Mouse (Mus musculus): ENCODE measurements at regions not wholly inside any gene's neighbourhood (a gene's known extent, or its start where the extent isn't known, plus 50 kb on each side); places are given as distances from the start of the nearest gene placed in this dataset.

DNA sequence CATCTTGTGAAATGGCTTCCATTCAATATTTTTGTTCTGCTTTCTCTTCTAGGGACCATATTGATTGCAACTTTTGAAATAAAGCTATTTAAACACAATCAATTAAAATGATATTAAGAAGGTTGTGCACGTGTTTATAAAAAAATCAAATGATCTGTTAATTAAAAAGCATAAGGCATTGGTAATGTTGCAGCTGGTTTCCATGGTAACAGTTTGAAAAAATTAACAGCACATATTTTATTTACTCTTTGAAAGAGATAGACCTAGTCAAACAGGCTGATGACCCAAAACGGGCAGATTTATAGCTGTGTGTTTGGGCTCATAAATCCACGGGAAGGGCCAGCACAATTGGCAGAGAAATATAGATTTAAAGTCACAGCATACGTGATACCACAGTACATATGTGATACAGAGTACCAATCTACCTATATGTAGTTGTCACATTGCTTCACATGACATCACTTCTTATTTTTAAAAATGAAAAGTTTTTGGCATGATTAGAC is 260.6 kb upstream of the Nrip1 start:
- no peak overlapping the region for H3K4me3 ChIP-seq (replicated peaks)
- no peaks in the 10 kb centered on the region for H3K9me3 ChIP-seq (replicated peaks)
- no peak overlapping the region for H3K9ac ChIP-seq
- H3K36me3 ChIP-seq = no peaks in the 10 kb centered on the region
- no peak for ATAC-seq (ENCODE audit: insufficient number of reproducible peaks, low FRiP score, low TSS enrichment, low read depth)
- H3K4me1 ChIP-seq = no peaks in the 10 kb centered on the region
- H3K27me3 ChIP-seq = no peaks in the 10 kb centered on the region
- no peak overlapping the region for H3K27ac ChIP-seq (replicated peaks)
- H3K4me2 ChIP-seq (replicated peaks) = no peak overlapping the region
- WGBS = 87% methylated on average over 4 of the region's 4 CpGs

DNA sequence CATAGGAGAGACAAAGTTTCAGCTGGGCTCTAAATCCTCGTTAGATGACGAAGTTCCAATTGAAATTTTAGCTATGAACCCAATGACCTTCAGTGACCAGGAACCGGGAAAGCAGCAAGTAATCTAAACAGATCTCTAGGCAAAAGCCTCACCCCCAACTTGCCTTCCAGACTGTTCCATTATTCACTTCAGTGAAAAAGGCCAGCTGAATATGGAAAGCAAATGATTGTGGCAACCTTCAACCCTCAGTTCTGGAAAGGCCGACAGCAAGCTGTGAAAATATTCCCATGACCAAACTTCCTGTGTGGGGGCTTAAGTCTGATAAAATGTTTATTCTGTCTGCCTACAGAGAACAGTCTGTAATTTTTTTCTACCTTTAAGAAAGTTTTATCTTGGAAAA is 252.5 kb upstream of the Nrip1 start:
- Histone ChIP-seq H3K4me2 (replicated peaks) (no peak overlapping the region), H3K27ac (replicated peaks) (no peak overlapping the region), H3K27me3 (no peaks in the 10 kb centered on the region), H3K36me3 (no peaks in the 10 kb centered on the region), H3K9ac (no peak overlapping the region), H3K4me1 (0 out of 2 replicates have a peak, but pooled peaks cover 7% of the 10 kb centered on the region), H3K4me3 (replicated peaks) (no peak overlapping the region), H3K9me3 (replicated peaks) (no peaks in the 10 kb centered on the region)
- WGBS = 42% methylated on average over 4 of the region's 4 CpGs
- no peak for ATAC-seq (ENCODE audit: insufficient number of reproducible peaks, low FRiP score, low TSS enrichment, low read depth)

DNA sequence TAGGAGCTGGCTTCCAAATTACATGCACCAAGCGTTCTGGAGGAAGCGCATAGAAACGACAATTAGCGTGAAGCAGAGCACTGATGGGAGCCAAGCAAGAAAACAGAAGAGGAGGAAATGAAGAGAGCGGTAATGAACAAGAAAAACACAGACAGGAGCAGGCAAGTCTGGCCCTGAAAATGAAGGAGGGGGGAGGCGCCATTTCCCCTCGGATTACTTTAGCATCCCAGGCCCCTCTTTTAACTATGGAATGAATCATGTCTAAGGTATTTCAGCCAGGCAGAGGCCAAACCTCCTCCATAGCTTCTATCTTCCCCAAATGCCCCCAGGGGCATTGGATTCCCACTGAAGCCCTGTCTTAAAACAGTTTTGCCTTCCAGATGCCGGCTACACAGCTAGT is 248.1 kb upstream of the Nrip1 start:
- peak; percentile 57 for ATAC-seq (ENCODE audit: insufficient number of reproducible peaks, low FRiP score, low TSS enrichment, low read depth)
- H3K4me2 ChIP-seq (replicated peaks) = peak overlapping the region; percentile 27
- 6% methylated on average over 8 of the region's 8 CpGs for WGBS

DNA sequence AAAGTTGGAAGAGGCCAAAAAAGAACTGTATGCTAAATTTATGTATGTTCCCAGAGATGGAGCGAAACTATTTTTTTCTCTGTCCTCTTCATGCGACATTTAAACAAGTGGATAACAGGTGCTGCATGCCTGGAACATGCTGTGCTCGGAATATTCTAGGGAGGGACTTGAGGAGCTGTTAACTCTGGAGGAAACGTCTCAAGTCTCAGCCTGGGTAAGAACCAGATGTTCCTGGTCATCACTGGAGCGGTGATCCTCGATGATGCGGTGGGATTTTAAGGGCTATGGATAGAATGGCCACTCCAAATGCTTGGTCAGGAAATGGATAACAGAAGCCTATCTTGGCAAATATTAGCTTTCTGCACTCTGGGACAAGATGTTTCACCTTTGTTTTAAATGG is 244.7 kb upstream of the Nrip1 start:
- H3K27me3 ChIP-seq = no peaks in the 10 kb centered on the region
- H3K36me3 ChIP-seq = no peaks in the 10 kb centered on the region
- H3K9me3 ChIP-seq (replicated peaks) = no peaks in the 10 kb centered on the region
- no peak for ATAC-seq (ENCODE audit: insufficient number of reproducible peaks, low FRiP score, low TSS enrichment, low read depth)
- no peak overlapping the region for H3K4me2 ChIP-seq (replicated peaks)
- H3K4me1 ChIP-seq = 0 out of 2 replicates have a peak, but pooled peaks cover 9% of the 10 kb centered on the region
- H3K27ac ChIP-seq (replicated peaks) = no peak overlapping the region
- no peak overlapping the region for H3K4me3 ChIP-seq (replicated peaks)
- H3K9ac ChIP-seq = no peak overlapping the region
- WGBS = 73% methylated on average over 7 of the region's 7 CpGs

More for the DNA sequence above, 248.1 kb upstream of the Nrip1 start:
- Histone ChIP-seq H3K9me3 (replicated peaks) (no peaks in the 10 kb centered on the region), H3K27ac (replicated peaks) (0 out of 2 replicates have a peak overlapping the region, but pooled peaks have one; percentile 44), H3K36me3 (no peaks in the 10 kb centered on the region), H3K9ac (no peak overlapping the region), H3K4me3 (replicated peaks) (no peak overlapping the region), H3K27me3 (no peaks in the 10 kb centered on the region), H3K4me1 (0 out of 2 replicates have a peak, but pooled peaks cover 9% of the 10 kb centered on the region)

DNA sequence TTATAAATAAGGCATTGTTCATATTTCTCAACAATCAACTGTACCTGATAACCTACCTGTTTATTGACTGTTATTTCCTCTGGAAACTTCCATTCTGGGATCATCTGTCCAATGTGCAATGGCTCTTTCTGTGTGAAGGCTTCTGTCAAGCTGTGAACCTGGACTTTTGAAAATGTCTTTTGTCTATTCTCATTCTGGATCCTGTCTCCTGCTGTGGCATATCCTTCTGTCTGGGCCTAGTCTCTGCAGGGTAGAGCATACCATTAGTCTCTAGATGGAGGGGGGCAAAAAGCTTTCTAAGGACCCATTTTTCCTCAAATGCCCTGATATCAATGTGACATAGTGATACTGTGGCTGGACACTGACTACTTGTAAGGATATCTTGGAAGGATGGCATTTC is 237.4 kb upstream of the Nrip1 start:
- no peak overlapping the region for H3K4me3 ChIP-seq (replicated peaks)
- no peak overlapping the region for H3K4me2 ChIP-seq (replicated peaks)
- H3K4me1 ChIP-seq = no peaks in the 10 kb centered on the region
- no peak for ATAC-seq (ENCODE audit: insufficient number of reproducible peaks, low FRiP score, low TSS enrichment, low read depth)
- no peak overlapping the region for H3K27ac ChIP-seq (replicated peaks)
- no peaks in the 10 kb centered on the region for H3K36me3 ChIP-seq
- no peak overlapping the region for H3K9ac ChIP-seq
- H3K9me3 ChIP-seq (replicated peaks) = no peaks in the 10 kb centered on the region
- H3K27me3 ChIP-seq = no peaks in the 10 kb centered on the region

DNA sequence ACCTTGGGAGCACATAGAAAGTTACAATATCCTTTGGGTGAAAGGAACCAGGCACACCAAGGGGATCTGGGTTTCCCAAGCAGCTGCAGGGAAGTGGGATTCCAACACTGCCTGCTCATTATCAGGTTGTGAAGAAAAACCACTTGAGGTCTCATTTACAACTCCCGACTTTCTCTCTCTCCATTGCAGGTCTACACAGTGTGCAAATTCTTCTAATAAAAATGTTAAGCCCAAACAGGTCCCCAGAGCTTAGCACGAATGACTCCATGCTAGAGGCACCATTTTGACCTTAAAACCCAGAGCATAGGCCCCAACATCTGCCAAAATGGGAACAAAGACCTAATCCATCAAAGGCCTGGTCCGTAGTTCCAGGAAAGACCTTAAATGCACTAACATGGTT is 231.3 kb upstream of the Nrip1 start:
- H3K9ac ChIP-seq = no peak overlapping the region
- no peak overlapping the region for H3K4me2 ChIP-seq (replicated peaks)
- no peak for ATAC-seq (ENCODE audit: insufficient number of reproducible peaks, low FRiP score, low TSS enrichment, low read depth)
- 74% methylated on average over 3 of the region's 3 CpGs for WGBS
- no peaks in the 10 kb centered on the region for H3K27me3 ChIP-seq
- H3K9me3 ChIP-seq (replicated peaks) = no peaks in the 10 kb centered on the region
- H3K4me3 ChIP-seq (replicated peaks) = no peak overlapping the region
- no peak overlapping the region for H3K27ac ChIP-seq (replicated peaks)
- H3K36me3 ChIP-seq = no peaks in the 10 kb centered on the region
- no peaks in the 10 kb centered on the region for H3K4me1 ChIP-seq

DNA sequence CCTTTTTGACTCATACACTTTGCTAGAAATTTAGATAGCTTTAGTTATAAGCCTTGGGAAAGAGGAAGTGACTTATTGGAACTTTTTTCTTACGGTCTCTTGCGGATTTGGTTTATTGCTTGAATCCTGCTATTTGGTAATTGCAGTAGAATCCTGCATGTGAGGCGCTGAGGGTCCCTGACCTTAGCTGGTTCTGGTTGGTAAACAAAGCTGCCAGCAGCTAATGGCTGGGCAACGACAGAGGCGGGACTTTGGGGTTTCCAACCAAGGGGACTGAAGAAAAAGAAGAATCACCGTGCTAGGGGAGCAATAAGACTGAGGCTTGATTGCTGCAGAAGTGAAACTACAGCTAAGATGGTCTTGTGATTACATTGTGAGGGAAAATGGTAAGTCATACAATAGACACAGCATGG is 230.2 kb upstream of the Nrip1 start:
- no peaks in the 10 kb centered on the region for H3K4me1 ChIP-seq
- WGBS = 73% methylated on average over 6 of the region's 6 CpGs
- ATAC-seq (ENCODE audit: insufficient number of reproducible peaks, low FRiP score, low TSS enrichment, low read depth) = no peak
- H3K9ac ChIP-seq = no peak overlapping the region
- no peak overlapping the region for H3K4me3 ChIP-seq (replicated peaks)
- H3K27ac ChIP-seq (replicated peaks) = no peak overlapping the region
- H3K27me3 ChIP-seq = no peaks in the 10 kb centered on the region
- no peaks in the 10 kb centered on the region for H3K36me3 ChIP-seq
- no peak overlapping the region for H3K4me2 ChIP-seq (replicated peaks)
- no peaks in the 10 kb centered on the region for H3K9me3 ChIP-seq (replicated peaks)

DNA sequence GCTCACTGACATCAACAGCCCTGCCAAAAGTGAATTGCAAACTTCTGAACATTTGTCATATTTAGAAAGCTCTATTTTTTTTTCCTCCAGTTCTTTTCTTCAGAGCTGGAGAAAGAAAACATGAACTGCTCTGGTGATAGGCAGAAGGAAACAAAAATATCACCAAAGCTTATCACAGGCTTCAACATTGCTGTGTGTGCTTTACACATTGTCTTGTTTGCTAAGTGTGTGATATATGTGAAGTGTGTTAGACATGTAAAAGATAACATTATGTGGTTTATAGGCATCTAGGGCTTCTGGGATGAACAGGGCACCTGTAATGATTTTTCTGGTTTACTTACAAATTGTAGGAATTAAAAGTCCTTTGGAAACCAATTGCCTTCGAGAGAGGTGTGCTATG is 229.8 kb upstream of the Nrip1 start:
- no peaks in the 10 kb centered on the region for H3K4me1 ChIP-seq
- H3K36me3 ChIP-seq = no peaks in the 10 kb centered on the region
- 76% methylated on average over 1 of the region's 1 CpGs for WGBS
- H3K27me3 ChIP-seq = no peaks in the 10 kb centered on the region
- ATAC-seq (ENCODE audit: insufficient number of reproducible peaks, low FRiP score, low TSS enrichment, low read depth) = no peak
- H3K27ac ChIP-seq (replicated peaks) = no peak overlapping the region
- H3K4me2 ChIP-seq (replicated peaks) = no peak overlapping the region
- H3K4me3 ChIP-seq (replicated peaks) = no peak overlapping the region
- no peaks in the 10 kb centered on the region for H3K9me3 ChIP-seq (replicated peaks)
- H3K9ac ChIP-seq = no peak overlapping the region

DNA sequence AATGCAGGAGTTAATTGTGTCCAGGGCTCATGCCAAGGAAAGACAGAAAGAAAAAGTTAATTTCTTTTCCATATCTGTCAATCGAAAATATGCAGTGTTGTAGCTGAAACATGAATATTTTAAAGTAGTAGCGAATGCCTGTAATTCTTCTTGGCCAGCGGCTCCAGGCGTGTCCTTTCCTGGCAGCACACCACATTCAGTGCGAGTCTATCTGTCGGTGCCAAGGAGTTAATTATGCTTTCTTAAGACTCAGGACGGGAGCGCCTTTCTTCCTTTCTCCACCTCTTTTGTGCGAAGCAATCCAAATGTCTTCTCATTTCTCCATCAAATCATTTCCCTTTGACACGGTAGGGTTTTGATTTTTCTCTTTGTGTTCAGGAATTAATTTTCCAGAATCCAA is 226.5 kb upstream of the Nrip1 start:
- no peak overlapping the region for H3K9ac ChIP-seq
- no peaks in the 10 kb centered on the region for H3K27me3 ChIP-seq
- 0 out of 2 replicates have a peak overlapping the region, but pooled peaks have one; percentile 4 for H3K4me2 ChIP-seq (replicated peaks)
- H3K4me3 ChIP-seq (replicated peaks) = no peak overlapping the region
- no peak for ATAC-seq (ENCODE audit: insufficient number of reproducible peaks, low FRiP score, low TSS enrichment, low read depth)
- H3K36me3 ChIP-seq = no peaks in the 10 kb centered on the region
- WGBS = 39% methylated on average over 10 of the region's 10 CpGs
- H3K9me3 ChIP-seq (replicated peaks) = no peaks in the 10 kb centered on the region
- no peaks in the 10 kb centered on the region for H3K4me1 ChIP-seq
- H3K27ac ChIP-seq (replicated peaks) = no peak overlapping the region

DNA sequence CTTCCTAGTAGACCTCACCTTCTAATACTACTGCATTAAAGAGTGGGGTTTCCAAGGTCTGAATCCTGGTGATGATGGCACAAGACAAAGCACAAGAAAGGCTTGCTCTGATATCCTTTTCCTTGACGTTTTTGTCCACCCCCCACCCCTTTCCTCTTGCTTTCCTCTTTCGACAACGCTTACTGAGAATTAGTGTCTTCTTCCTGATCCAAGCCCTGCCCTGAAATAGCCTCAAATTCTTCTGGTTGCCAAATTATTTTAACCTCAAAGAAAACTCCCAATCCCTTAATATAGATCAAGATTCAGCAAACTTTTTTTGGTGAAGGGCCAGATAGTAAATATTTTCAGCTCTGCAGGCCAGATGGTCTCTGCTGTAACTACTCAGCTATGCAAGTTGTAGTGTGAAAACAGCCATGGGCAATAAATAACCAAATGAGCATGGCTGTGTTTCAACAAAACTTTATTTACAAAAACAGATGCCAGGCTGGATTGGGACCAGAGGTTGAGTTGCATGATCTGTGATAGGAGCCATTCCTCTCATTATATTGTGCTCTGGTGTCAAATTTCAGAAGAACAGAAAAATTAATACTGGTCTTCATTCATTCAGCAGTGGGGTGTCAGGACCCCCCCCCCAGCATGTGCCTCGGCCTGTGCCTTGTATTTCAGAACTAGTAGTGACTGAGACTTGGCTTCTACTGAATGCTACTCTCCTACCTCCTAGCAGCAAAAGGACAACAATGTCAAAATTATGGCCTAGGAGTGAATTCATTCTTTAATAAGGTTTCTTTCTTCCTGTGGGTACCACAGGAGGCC is 218.5 kb upstream of the Nrip1 start:
- ATAC-seq (ENCODE audit: insufficient number of reproducible peaks, low FRiP score, low TSS enrichment, low read depth) = no peak
- H3K27me3 ChIP-seq = no peaks in the 10 kb centered on the region
- no peaks in the 10 kb centered on the region for H3K36me3 ChIP-seq
- H3K4me2 ChIP-seq (replicated peaks) = no peak overlapping the region
- H3K4me3 ChIP-seq (replicated peaks) = no peak overlapping the region
- no peaks in the 10 kb centered on the region for H3K9me3 ChIP-seq (replicated peaks)
- no peak overlapping the region for H3K27ac ChIP-seq (replicated peaks)
- no peak overlapping the region for H3K9ac ChIP-seq
- H3K4me1 ChIP-seq = peaks cover 10% of the 10 kb centered on the region
- 40% methylated on average over 4 of the region's 4 CpGs for WGBS

DNA sequence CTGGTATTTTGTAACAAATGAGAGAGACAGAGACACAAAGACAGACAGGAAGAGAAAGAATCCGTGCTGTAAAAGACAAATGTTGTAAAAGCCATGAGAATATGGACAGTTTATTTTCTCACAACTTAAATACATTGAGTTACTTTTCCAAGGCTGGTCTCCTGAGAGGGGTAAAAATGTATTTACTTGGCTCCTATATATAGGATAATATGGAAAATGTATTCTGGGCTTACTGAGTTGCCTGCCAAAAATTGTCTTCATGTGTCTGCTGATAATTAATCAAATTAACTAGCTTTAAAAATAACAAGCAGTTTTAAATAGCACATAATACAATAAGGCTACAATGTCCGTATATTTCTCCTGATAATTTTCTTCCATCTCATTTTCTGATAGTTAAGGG is 216.2 kb upstream of the Nrip1 start:
- H3K9ac ChIP-seq = no peak overlapping the region
- no peak for ATAC-seq (ENCODE audit: insufficient number of reproducible peaks, low FRiP score, low TSS enrichment, low read depth)
- 36% methylated on average over 2 of the region's 2 CpGs for WGBS

DNA sequence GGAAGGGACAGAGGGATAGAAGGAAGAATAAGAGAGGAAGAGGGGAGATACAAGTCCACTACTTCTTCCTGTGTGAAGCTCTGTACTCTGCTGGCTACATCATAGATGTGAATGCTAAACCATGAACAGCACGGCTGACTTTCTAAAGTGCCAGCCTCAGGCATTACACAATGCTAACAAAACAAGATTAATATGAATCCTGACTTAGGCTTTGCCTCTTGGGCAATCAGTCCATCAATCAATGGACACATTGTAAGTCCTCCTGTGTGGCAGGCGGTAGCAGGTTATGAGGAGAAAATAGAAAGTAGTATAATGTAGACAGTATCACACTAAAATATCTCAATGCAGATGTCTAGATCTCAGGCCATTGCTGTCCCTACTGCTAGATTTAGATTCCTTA is 203.6 kb upstream of the Nrip1 start:
- H3K4me1 ChIP-seq = no peaks in the 10 kb centered on the region
- no peak overlapping the region for H3K4me3 ChIP-seq (replicated peaks)
- ATAC-seq (ENCODE audit: insufficient number of reproducible peaks, low FRiP score, low TSS enrichment, low read depth) = no peak
- no peak overlapping the region for H3K27ac ChIP-seq (replicated peaks)
- H3K27me3 ChIP-seq = no peaks in the 10 kb centered on the region
- no peaks in the 10 kb centered on the region for H3K9me3 ChIP-seq (replicated peaks)
- WGBS = 64% methylated on average over 2 of the region's 2 CpGs
- no peak overlapping the region for H3K4me2 ChIP-seq (replicated peaks)
- H3K9ac ChIP-seq = no peak overlapping the region
- H3K36me3 ChIP-seq = no peaks in the 10 kb centered on the region

More for the DNA sequence above, 216.2 kb upstream of the Nrip1 start:
- Histone ChIP-seq H3K4me2 (replicated peaks) (no peak overlapping the region), H3K4me1 (peaks cover 10% of the 10 kb centered on the region), H3K27me3 (no peaks in the 10 kb centered on the region), H3K27ac (replicated peaks) (no peak overlapping the region), H3K9me3 (replicated peaks) (no peaks in the 10 kb centered on the region), H3K4me3 (replicated peaks) (no peak overlapping the region), H3K36me3 (no peaks in the 10 kb centered on the region)

Measured in embryonic facial prominence, embryonic 15.5 days (tissue).